Mouse (Mus musculus): ENCODE data around the gene Fam196a. TPM values are rescaled to one million over a fixed set of nuclear protein-coding genes. Genes with fewer than 3 reads are reported as not detected.

Fam196a gene
- total RNA-seq, 2 experiments from 2014 or later = 3.6 to 4.7 TPM

- no peak for DNase-seq (ENCODE audit: low spot score in 2 of 2)
Observed at GRCm38 (mm10) chr7:134842751-134843150, 95.5 kb downstream of the Fam196a start.

DNA sequence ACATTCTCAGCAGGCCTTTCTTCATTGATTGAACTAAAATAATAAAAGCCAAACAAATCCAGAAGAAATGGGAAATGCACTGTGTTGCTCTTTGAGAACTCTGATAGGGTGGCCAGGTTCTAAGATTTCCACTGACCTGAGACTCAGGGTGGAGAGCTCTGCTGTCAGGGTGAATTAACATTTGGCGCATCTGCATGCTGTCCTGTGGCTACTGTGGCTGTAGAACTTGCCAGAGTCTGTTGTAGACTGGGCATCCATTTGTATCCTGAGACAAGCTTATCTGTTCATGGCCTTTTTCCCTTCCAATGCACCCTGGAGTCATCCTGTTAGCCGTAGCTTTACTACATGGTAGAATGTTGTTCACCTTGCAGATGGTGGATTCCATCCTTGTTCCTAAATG lies 98.2 kb downstream of the Fam196a start:
- DNase-seq (ENCODE audit: low spot score in 2 of 2) = no peak

Measured in adrenal gland, postnatal 4 days (tissue).